8 mouse cellular contexts compared by ENCODE assay signal in genomic region chr11:75462865-75463336, GRCm38 (mm10). TPM values are rescaled to one million over a fixed set of nuclear protein-coding genes. Genes with fewer than 3 reads are reported as not detected.
A peak's percentile ranks its signal among the peaks of the same experiment; 100 is the strongest.
DNase-seq lines count a peak whose midpoint lies in the region; ATAC-seq and TF ChIP-seq lines count a peak whose summit lies in the region.

No protein-coding gene starts in this region.

- H3K9ac ChIP-seq in CH12.LX (ENCODE audit: insufficient read depth, low read depth): peak overlapping the region; percentile 92
- peak overlapping the region; percentile 96 for H3K9ac ChIP-seq in heart, embryonic 13.5 days
- peak overlapping the region; percentile 74; the same call in 1 of the 2 replicates for H3K9ac ChIP-seq in kidney, embryonic 16.5 days (replicated peaks; ENCODE audit: low read length)

- H3K36me3 ChIP-seq in CH12.LX (replicated peaks in 1 of 2; ENCODE audit: control insufficient read depth in 1 of 2, insufficient read depth in 1 of 2, low read length in 1 of 2): peaks cover 20 to 30% of the 10 kb centered on the region in 2 experiments
- H3K36me3 ChIP-seq in heart, embryonic 13.5 days: peaks cover 33% of the 10 kb centered on the region
- peaks cover 14% of the 10 kb centered on the region for H3K36me3 ChIP-seq in kidney, embryonic 16.5 days (ENCODE audit: insufficient read depth, low read length)

- peaks cover 17 to 66% of the 10 kb centered on the region in 2 experiments for H3K4me1 ChIP-seq in CH12.LX (ENCODE audit: control insufficient read depth in 1 of 2, insufficient read depth in 2 of 2)
- peaks cover 26% of the 10 kb centered on the region for H3K4me1 ChIP-seq in embryonic fibroblast, embryonic 13.5 days (ENCODE audit: control insufficient read depth, insufficient read depth, low read length)
- H3K4me1 ChIP-seq in heart, embryonic 13.5 days: peaks cover 50% of the 10 kb centered on the region
- H3K4me1 ChIP-seq in kidney, embryonic 16.5 days (ENCODE audit: insufficient read depth, low read length): peaks cover 40% of the 10 kb centered on the region
- H3K4me1 ChIP-seq in olfactory bulb, adult 2 months (ENCODE audit: control insufficient read depth, insufficient read depth, low read length): peaks cover 31% of the 10 kb centered on the region

- no peak; the same call in 1 of the 2 replicates for TF ChIP-seq EP300 in CH12.LX (IDR thresholded peaks at IDR 0.05; ENCODE audit: low read length)

- dilution Hi-C loops in CH12.LX (cut with MboI; ENCODE audit: extremely low pct_ligation_motif_present, extremely low pct_unique_long_range_greater_than_20kb, low sequenced_read_pairs): no loop called here

- peak; percentile 56 for ATAC-seq in heart, embryonic 13.5 days (ENCODE audit: extremely low read depth, insufficient number of reproducible peaks, low FRiP score, low TSS enrichment)
- peak; percentile 55 for ATAC-seq in kidney, embryonic 16.5 days (ENCODE audit: low FRiP score, low TSS enrichment)

- in situ Hi-C loops in CH12.LX (cut with MboI; ENCODE audit: low pct_ligation_motif_present, low pct_unique_long_range_greater_than_20kb, low sequenced_read_pairs): no loop called here

- TF ChIP-seq POLR2A in CH12.LX (IDR thresholded peaks at IDR 0.05; ENCODE audit: low read depth, low read length): no peak
- TF ChIP-seq POLR2A in embryonic fibroblast, embryonic 13.5 days (IDR thresholded peaks at IDR 0.05; ENCODE audit: low read depth, low read length): peak; percentile 60
- TF ChIP-seq POLR2A in olfactory bulb, adult 2 months (IDR thresholded peaks at IDR 0.05; ENCODE audit: insufficient read depth, low read depth, low read length): no peak

- peaks cover 10% of the 10 kb centered on the region; the same call in 1 of the 2 replicates for H3K79me2 ChIP-seq in CH12.LX (replicated peaks; ENCODE audit: control insufficient read depth, extremely low read depth, insufficient read depth, poor library complexity, severe bottlenecking)

- TF ChIP-seq CTCF in CH12.LX (conservative IDR thresholded peaks at IDR 0.05 in 1 of 2, IDR thresholded peaks at IDR 0.05 in 1 of 2; ENCODE audit: low read depth in 2 of 2, low read length in 2 of 2): no peak
- no peak for TF ChIP-seq CTCF in embryonic fibroblast, embryonic 13.5 days (IDR thresholded peaks at IDR 0.05; ENCODE audit: borderline replicate concordance, insufficient read depth, low read length)
- no peak for TF ChIP-seq CTCF in olfactory bulb, adult 2 months (IDR thresholded peaks at IDR 0.05; ENCODE audit: insufficient read depth, low read depth, low read length)

- WGBS in heart, embryonic 13.5 days: 0% methylated on average over 9 of the region's 9 CpGs
- WGBS in kidney, embryonic 16.5 days: 1% methylated on average over 9 of the region's 9 CpGs
- WGBS in olfactory bulb, adult 2 months: 10% methylated on average over 9 of the region's 9 CpGs

- H3K4me2 ChIP-seq in CH12.LX (ENCODE audit: insufficient read depth, low read depth, poor library complexity, severe bottlenecking): peak overlapping the region; percentile 52
- H3K4me2 ChIP-seq in heart, embryonic 13.5 days: peak overlapping the region; percentile 93
- peak overlapping the region; percentile 94 for H3K4me2 ChIP-seq in kidney, embryonic 16.5 days (replicated peaks; ENCODE audit: low read depth, low read length)

- no peak for TF ChIP-seq RAD21 in CH12.LX (IDR thresholded peaks at IDR 0.05; ENCODE audit: low read depth, low read length)

- H3K27ac ChIP-seq in CH12.LX (ENCODE audit: insufficient read depth, low read depth): no peak overlapping the region
- peak overlapping the region; percentile 97 for H3K27ac ChIP-seq in embryonic fibroblast, embryonic 13.5 days (ENCODE audit: insufficient read depth, low read length)
- H3K27ac ChIP-seq in heart, embryonic 13.5 days (replicated peaks): peak overlapping the region; percentile 99
- H3K27ac ChIP-seq in kidney, embryonic 16.5 days (ENCODE audit: low read length): peak overlapping the region; percentile 89
- H3K27ac ChIP-seq in olfactory bulb, adult 2 months (ENCODE audit: insufficient read depth, low read depth, low read length): no peak overlapping the region; the same call in 1 of the 2 replicates

- H3K27me3 ChIP-seq in CH12.LX (replicated peaks): no peaks in the 10 kb centered on the region
- no peaks in the 10 kb centered on the region for H3K27me3 ChIP-seq in heart, embryonic 13.5 days (replicated peaks)
- H3K27me3 ChIP-seq in kidney, embryonic 16.5 days (ENCODE audit: insufficient read depth, low read length): no peaks in the 10 kb centered on the region

- H3K9me3 ChIP-seq in CH12.LX (replicated peaks; ENCODE audit: low read length): peaks cover 12% of the 10 kb centered on the region
- peaks cover 4% of the 10 kb centered on the region; the same call in 1 of the 2 replicates for H3K9me3 ChIP-seq in heart, embryonic 13.5 days
- H3K9me3 ChIP-seq in kidney, embryonic 16.5 days (ENCODE audit: low read length): peaks cover 3% of the 10 kb centered on the region

- H3K4me3 ChIP-seq in CH12.LX (replicated peaks in 1 of 3; ENCODE audit: low read depth in 2 of 3, low read length in 2 of 3, poor library complexity in 1 of 3): peak overlapping the region; percentile 72 to 92 (median 83)
- peak overlapping the region; percentile 79 for H3K4me3 ChIP-seq in embryonic fibroblast, embryonic 13.5 days (ENCODE audit: insufficient read depth, low read length)
- H3K4me3 ChIP-seq in heart, embryonic 13.5 days: peak overlapping the region; percentile 85
- H3K4me3 ChIP-seq in kidney, embryonic 16.5 days (ENCODE audit: low read length): peak overlapping the region; percentile 79
- peak overlapping the region; percentile 12; the same call in 1 of the 2 replicates for H3K4me3 ChIP-seq in olfactory bulb, adult 2 months (ENCODE audit: insufficient read depth, low read depth, low read length)

- DNase-seq in CH12.LX (ENCODE audit: extremely low read depth): peak; percentile 81
- DNase-seq in adrenal gland, postnatal 4 days (ENCODE audit: low spot score in 2 of 2): peak; percentile 78 to 91
- peak; percentile 93 to 95 for DNase-seq in lung, adult 18-20 months
- DNase-seq in thymus, postnatal 10 days (ENCODE audit: low spot score in 2 of 2): peak; percentile 37 to 40

RNA-seq across cellular contexts. Expression of gene Tlcd2, which starts 1.4 kb away (rescaled TPM):
- total RNA-seq in CH12.LX (2012; rRNA removed) (0.17 and 0.81 TPM in 2 replicates), CH12.LX (2014; rRNA removed) (not detected in 2 replicates)
- polyA plus RNA-seq in CH12.LX (2012; ENCODE audit: insufficient read length, low read depth): 0.40 and 0.86 TPM in 2 replicates
- total RNA-seq in adrenal gland, postnatal 4 days (2021): 10 to 100 TPM; 12.9 to 17.8 TPM
- polyA plus RNA-seq in embryonic fibroblast, embryonic 13.5 days (2011; ENCODE audit: insufficient read length, low read depth, missing spikeins): 11.2 and 11.4 TPM in 2 replicates
- 11.4 and 13.5 TPM in 2 replicates for polyA plus RNA-seq in heart, embryonic 13.5 days (2015; fragmentation: Nextera tagmentation; extraction: Ambion mirVana)
- polyA plus RNA-seq in kidney, embryonic 16.5 days (2015; fragmentation: Nextera tagmentation; extraction: Ambion mirVana): 26.8 and 27.1 TPM in 2 replicates
- not detected in 2 replicates for polyA plus RNA-seq in olfactory bulb, adult 2 months (2012; ENCODE audit: insufficient read depth, insufficient read length, low replicate concordance, missing spikeins)

RNA-seq across cellular contexts. Expression of gene Wdr81, which starts 8.4 kb away (rescaled TPM):
- total RNA-seq in CH12.LX (2012; rRNA removed) (14.3 and 16.3 TPM in 2 replicates), CH12.LX (2014; rRNA removed) (3.0 and 3.1 TPM in 2 replicates)
- polyA plus RNA-seq in CH12.LX (2012; ENCODE audit: insufficient read length, low read depth): 12.7 and 13.7 TPM in 2 replicates
- 10 to 100 TPM; 18.1 to 18.4 TPM for total RNA-seq in adrenal gland, postnatal 4 days (2021)
- polyA plus RNA-seq in embryonic fibroblast, embryonic 13.5 days (2011; ENCODE audit: insufficient read length, low read depth, missing spikeins): 9.5 and 17.3 TPM in 2 replicates
- polyA plus RNA-seq in heart, embryonic 13.5 days (2015; fragmentation: Nextera tagmentation; extraction: Ambion mirVana): 3.7 and 3.8 TPM in 2 replicates
- 7.2 and 7.3 TPM in 2 replicates for polyA plus RNA-seq in kidney, embryonic 16.5 days (2015; fragmentation: Nextera tagmentation; extraction: Ambion mirVana)
- not detected in 2 replicates for polyA plus RNA-seq in olfactory bulb, adult 2 months (2012; ENCODE audit: insufficient read depth, insufficient read length, low replicate concordance, missing spikeins)

RNA-seq across cellular contexts. Expression of gene Serpinf2, which starts 23.5 kb away (rescaled TPM):
- 0.08 TPM in 1 of 2 replicates, not detected in the other for total RNA-seq in CH12.LX (2012; rRNA removed)
- 0.11 TPM in 1 of 2 replicates, not detected in the other for total RNA-seq in CH12.LX (2014; rRNA removed)
- 0.26 TPM in 1 of 2 replicates, not detected in the other for polyA plus RNA-seq in CH12.LX (2012; ENCODE audit: insufficient read length, low read depth)
- total RNA-seq in adrenal gland, postnatal 4 days (2021): 100 to 1,000 TPM in 1 of 2 experiments, 10 to 100 TPM in 1; 12.4 to 127 TPM
- polyA plus RNA-seq in embryonic fibroblast, embryonic 13.5 days (2011; ENCODE audit: insufficient read length, low read depth, missing spikeins): not detected in 2 replicates
- 1.5 and 14.5 TPM in 2 replicates for polyA plus RNA-seq in heart, embryonic 13.5 days (2015; fragmentation: Nextera tagmentation; extraction: Ambion mirVana)
- 57.8 and 60.2 TPM in 2 replicates for polyA plus RNA-seq in kidney, embryonic 16.5 days (2015; fragmentation: Nextera tagmentation; extraction: Ambion mirVana)
- polyA plus RNA-seq in olfactory bulb, adult 2 months (2012; ENCODE audit: insufficient read depth, insufficient read length, low replicate concordance, missing spikeins): not detected in 2 replicates

RNA-seq across cellular contexts. Expression of gene Prpf8, which starts 23.7 kb away (rescaled TPM):
- total RNA-seq in CH12.LX (2012; rRNA removed): 246 and 255 TPM in 2 replicates
- 168 and 187 TPM in 2 replicates for total RNA-seq in CH12.LX (2014; rRNA removed)
- 298 and 345 TPM in 2 replicates for polyA plus RNA-seq in CH12.LX (2012; ENCODE audit: insufficient read length, low read depth)
- 100 to 1,000 TPM; 142 to 156 TPM for total RNA-seq in adrenal gland, postnatal 4 days (2021)
- polyA plus RNA-seq in embryonic fibroblast, embryonic 13.5 days (2011; ENCODE audit: insufficient read length, low read depth, missing spikeins): 127 and 132 TPM in 2 replicates
- polyA plus RNA-seq in heart, embryonic 13.5 days (2015; fragmentation: Nextera tagmentation; extraction: Ambion mirVana): 31.6 and 32.1 TPM in 2 replicates
- polyA plus RNA-seq in kidney, embryonic 16.5 days (2015; fragmentation: Nextera tagmentation; extraction: Ambion mirVana): 64.0 and 66.2 TPM in 2 replicates
- polyA plus RNA-seq in olfactory bulb, adult 2 months (2012; ENCODE audit: insufficient read depth, insufficient read length, low replicate concordance, missing spikeins): 102 and 148 TPM in 2 replicates

RNA-seq across cellular contexts. Expression of gene Serpinf1, which starts 40.4 kb away (rescaled TPM):
- total RNA-seq in CH12.LX (2012; rRNA removed) (26.0 and 30.3 TPM in 2 replicates), CH12.LX (2014; rRNA removed) (56.5 and 58.4 TPM in 2 replicates)
- 119 and 131 TPM in 2 replicates for polyA plus RNA-seq in CH12.LX (2012; ENCODE audit: insufficient read length, low read depth)
- 100 to 1,000 TPM in 1 of 2 experiments, 10 to 100 TPM in 1; 45.8 to 111 TPM for total RNA-seq in adrenal gland, postnatal 4 days (2021)
- polyA plus RNA-seq in embryonic fibroblast, embryonic 13.5 days (2011; ENCODE audit: insufficient read length, low read depth, missing spikeins): 1,069 and 1,358 TPM in 2 replicates
- 30.2 and 34.2 TPM in 2 replicates for polyA plus RNA-seq in heart, embryonic 13.5 days (2015; fragmentation: Nextera tagmentation; extraction: Ambion mirVana)
- 121 and 127 TPM in 2 replicates for polyA plus RNA-seq in kidney, embryonic 16.5 days (2015; fragmentation: Nextera tagmentation; extraction: Ambion mirVana)
- polyA plus RNA-seq in olfactory bulb, adult 2 months (2012; ENCODE audit: insufficient read depth, insufficient read length, low replicate concordance, missing spikeins): not detected in 2 replicates

Comparison
In these comparisons a context has a peak if more than half of its experiments do, and no peak if none do; other contexts are left out.
1. DNase-seq: peak in every context shown above with its lines; median percentile 94 in lung, adult 18-20 months; 84 in adrenal gland, postnatal 4 days; 81 in CH12.LX; 38 in thymus, postnatal 10 days.
2. H3K27ac ChIP-seq: peak in embryonic fibroblast, embryonic 13.5 days (single experiment), heart, embryonic 13.5 days (single experiment) and kidney, embryonic 16.5 days (single experiment); none in CH12.LX (single experiment) and olfactory bulb, adult 2 months (single experiment).
3. H3K4me3 ChIP-seq: peak in every context shown above with its lines; median percentile 85 in heart, embryonic 13.5 days; 83 in CH12.LX; 79 in embryonic fibroblast, embryonic 13.5 days; 79 in kidney, embryonic 16.5 days; 12 in olfactory bulb, adult 2 months.
4. Peak in every context shown above with its lines, with median percentiles within 50 percentile points of each other: H3K4me2 ChIP-seq and H3K9ac ChIP-seq.